Mouse (Mus musculus) embryo, embryonic 11.5 days (tissue): ENCODE data around the gene Efna2.

Experiments
- DNase-seq: peaks from one replicate; pipeline ENCODE4 v3.0.0-alpha.2; 2012; ENCODE audit warnings: low read depth, low spot score

Efna2 gene

DNA sequence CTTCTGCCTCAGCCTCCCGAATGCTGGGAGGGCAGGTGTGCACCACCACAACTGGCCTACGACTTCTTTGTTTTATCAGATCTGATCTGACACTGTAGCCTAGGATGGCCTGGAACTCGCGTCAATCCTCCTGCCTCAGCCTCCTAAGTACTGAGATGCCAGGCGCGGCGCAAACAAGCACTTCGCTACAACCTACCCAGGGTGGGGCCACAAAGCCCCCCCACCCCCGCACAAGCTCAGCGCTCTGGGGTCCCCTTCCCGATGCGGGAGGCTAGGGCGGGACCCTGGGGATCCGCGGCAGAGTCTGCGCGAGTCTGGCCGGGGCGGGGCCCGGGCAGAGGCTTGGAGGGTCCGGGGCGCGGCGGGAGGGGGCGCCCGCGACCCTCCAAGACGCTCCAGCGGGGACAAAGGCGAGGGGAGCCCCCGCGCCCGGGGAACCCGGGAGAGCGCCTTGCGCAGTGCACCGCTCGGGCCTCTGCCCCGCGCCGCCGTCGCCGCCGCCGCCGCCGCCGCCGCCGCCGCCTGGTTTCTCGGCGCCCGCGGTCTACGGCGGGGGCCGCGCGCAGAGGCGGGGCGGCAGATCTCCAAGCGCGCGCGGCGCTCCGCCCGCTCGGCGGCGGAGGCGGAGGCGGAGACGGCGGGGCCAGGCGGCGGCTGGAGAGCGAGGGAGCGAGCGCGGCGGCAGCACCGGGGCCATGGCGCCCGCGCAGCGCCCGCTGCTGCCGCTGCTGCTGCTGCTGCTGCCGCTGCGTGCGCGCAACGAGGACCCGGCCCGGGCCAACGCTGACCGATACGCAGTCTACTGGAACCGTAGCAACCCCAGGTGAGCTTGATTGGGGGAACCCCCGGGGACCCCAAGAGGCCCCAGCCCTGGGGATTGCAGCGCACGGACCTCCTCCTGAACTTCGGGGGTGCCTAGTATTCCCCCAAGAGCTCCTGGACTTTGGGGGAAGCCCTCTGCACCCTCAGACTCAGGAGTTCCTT, at the start of gene Efna2:
TSS of gene Efna2 (plus strand) at position 415 of the 984 bp plus-strand sequence.
- DNase-seq, result peak; percentile 48

- DNase-seq, result no peak
Measured at GRCm38 (mm10) chr10:80129846-80130245, 49.4 kb upstream of the Efna2 start.

GRCm38 (mm10) chr10:80130403-80131031, 48.8 kb upstream of the Efna2 start:
- no peak for DNase-seq

GRCm38 (mm10) chr10:80131316-80131951, 47.8 kb upstream of the Efna2 start:
- no peak for DNase-seq

DNA sequence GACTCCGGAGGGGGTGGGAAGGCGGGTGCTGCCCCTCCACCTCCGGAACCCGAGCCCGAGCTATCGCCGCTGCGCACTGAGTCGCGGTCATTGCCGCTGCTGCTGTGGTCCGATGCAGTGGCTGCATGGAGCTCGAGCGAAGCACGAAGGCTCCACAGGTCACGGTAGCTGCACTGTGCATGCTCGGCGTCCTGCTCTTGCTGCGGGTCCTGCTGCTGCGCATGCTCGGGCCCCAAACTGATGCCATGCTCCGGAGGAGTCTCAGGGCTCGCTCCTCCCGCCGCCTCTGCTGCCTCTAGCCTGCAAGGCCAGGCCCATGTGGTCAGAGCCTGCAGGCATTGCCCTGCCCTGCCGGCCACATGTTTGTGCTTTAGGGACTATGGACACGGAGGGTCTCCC, 47.3 kb upstream of the Efna2 start:
- no peak for DNase-seq

GRCm38 (mm10) chr10:80133226-80133849, 45.9 kb upstream of the Efna2 start:
- no peak for DNase-seq

DNA sequence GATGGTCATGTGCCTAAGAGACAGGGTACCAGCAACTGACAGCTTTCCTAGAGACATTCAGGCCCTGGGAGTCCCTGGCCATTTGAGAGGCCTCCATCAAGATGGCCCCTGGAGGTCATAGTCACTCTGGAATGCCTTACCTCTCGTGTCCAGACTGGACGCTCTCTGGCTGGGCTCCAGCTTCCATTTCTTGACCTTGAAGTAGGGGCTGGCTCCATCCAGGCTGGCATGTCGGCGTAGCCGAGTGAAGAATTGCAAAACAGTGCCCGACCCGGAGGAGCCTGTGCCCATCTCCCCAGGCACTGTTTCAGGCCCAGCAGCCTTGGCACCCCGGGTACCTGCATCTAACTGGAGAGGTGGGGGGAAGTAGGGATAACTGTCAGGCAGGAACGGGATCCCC, 44.9 kb upstream of the Efna2 start:
- no peak for DNase-seq

GRCm38 (mm10) chr10:80135161-80135560, 44.1 kb upstream of the Efna2 start:
- no peak for DNase-seq

- DNase-seq, result no peak
Measured at GRCm38 (mm10) chr10:80135641-80136040, 43.6 kb upstream of the Efna2 start.

DNA sequence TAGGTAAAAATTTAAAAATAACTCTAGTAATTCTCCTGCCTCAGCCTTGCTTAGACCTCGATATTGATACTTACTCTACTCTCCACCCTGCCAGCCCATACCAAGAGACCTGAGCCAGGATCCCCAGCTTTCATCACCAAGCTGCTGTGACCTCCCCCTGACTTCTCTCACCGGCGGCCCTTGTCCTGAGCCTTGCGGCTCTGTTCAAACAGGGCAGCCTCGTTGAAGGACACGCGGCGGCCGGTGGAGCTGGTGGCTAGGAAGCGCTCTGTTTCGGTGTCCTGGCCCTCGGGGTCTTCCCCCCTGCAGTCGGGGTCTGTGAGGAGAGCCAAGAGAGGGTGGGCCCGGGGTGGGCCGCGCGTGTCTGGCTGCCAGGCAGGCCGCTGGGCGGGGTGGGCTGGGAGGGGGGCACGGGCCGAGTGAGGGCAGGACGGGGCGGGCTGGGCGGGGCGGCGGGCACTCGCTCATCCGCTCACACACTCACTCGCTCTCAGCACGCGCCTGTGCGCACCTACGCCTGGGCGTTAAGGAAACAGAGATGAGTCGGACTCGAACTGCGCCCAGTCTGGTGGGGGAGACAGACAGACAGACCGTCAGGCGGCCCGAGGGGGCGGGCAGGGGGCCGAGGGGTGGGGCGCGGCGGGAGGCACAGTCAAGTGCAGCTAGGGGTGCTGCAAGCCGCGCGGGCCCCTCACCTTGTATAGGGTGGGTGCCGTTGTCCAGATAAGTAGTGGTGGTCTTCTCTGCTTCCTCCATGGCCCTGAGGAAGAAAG, 42.9 kb upstream of the Efna2 start:
- DNase-seq, result no peak

- no peak for DNase-seq
Measured at GRCm38 (mm10) chr10:80136952-80137625, 42.2 kb upstream of the Efna2 start.

DNA sequence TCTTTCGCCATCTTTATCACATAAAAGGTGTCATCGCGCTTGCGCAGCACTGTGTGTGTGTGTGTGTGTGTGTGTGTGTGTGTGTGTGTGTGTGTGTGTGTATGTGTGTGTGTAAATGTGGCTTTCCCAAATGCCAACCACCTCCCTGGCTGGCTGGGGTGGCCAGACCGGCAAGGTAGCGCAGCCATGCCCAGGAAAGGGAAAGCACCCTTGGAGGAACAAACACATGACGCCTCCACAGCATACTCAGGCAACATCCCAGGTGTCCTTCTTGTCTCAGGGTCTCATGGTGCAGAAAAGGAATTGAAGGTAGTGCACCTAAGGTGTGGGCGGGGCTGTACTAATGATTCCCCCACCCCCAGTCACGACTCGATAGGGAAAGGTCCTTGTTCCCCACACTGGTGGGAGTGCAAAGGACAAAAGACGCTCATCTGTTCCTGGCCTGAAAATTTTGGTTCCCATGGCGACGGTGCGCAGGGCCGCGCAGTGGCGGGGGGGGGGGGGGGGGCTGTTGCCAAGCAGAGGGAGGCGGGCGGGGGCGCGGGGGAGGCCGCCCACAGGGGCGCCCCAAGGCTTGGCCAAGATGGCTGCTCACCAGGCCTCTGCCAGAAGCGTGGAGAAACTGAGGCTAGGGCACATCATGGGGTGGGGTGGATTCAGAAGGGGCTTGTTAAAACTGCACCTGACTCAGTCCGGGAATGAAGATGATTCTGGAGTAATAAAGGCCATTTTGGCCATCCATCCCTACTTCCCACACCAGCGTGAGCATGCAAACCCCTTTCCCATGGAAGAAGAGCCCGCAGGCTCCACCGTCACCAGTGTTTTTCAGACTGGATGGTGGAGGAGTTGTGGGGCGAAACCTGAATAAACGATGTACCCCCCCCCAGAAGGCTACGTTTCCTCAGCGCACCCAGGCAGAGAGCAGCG, 41.4 kb upstream of the Efna2 start:
- DNase-seq, result no peak

- no peak for DNase-seq
Measured at GRCm38 (mm10) chr10:80138553-80139438, 40.5 kb upstream of the Efna2 start, which contains the start of gene Atp5d. Atp5d (plus strand) TSS chr10:80138632.

- DNase-seq, result no peak
Measured at GRCm38 (mm10) chr10:80139439-80139775, 39.9 kb upstream of the Efna2 start.

DNA sequence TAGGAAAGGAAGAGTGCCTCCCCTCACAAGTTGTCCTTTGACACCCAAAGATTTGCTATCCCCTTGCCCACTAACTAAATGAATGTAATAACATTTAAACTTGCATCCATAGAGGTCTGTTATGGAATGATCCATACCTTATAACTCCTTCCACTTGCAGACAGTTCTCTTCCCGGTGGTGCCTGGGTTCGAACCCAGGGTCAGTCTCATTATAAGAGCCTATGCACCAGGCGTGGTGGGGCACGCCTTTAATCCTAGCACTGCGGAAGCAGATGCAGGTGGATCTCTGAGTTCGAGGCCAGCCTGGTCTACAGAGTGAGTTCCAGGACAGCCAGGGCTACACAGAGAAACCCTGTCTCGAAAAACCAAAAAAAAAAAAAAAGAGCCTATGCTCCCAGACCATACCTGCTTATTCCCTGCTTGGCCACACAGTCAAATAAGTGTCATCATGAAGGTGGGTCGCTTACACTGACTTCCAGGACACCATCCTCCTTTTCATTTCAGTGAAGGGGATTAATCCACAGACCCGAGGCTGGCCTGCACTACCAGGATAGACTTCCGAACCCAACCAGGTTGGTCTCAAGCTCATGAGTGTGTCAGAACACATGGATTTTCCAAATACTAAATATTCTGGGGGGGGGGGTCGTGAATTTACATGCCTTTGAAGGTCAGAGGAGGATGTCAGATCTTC, 39.2 kb upstream of the Efna2 start:
- no peak for DNase-seq

GRCm38 (mm10) chr10:80140666-80141035, 38.6 kb upstream of the Efna2 start, which contains the start of gene Cbarp:
Cbarp (minus strand) TSS chr10:80140835.
- DNase-seq, result no peak

- peak; percentile 89 for DNase-seq
Measured at GRCm38 (mm10) chr10:80141243-80141642, 38.0 kb upstream of the Efna2 start.
